Mouse (Mus musculus) spleen, adult 18-20 months (tissue): ENCODE measurements around the gene Dhx32.
"Not testable (repeated sequence)": the region's sequence is repeated elsewhere in the genome, so short reads cannot be mapped to it uniquely, and the experiment has no call there.

Experiments
- DNase-seq, 2 experiments: peaks; one replicate each; pipeline ENCODE4 v3.0.0; 2022; ENCODE audit warnings: mixed read lengths in 2 of 2

The Dhx32 gene

GRCm38 (mm10) chr7:133724844-133725243 lies 57.7 kb downstream of the Dhx32 start:
- DNase-seq = no peak

GRCm38 (mm10) chr7:133720616-133721015 lies 61.9 kb downstream of the Dhx32 start:
- DNase-seq = no peak

- no peak for DNase-seq
Observed at GRCm38 (mm10) chr7:133718580-133718979, 63.9 kb downstream of the Dhx32 start.

- DNase-seq = no peak
Observed at GRCm38 (mm10) chr7:133715387-133715786, 67.1 kb downstream of the Dhx32 start.

GRCm38 (mm10) chr7:133707301-133707700 lies 75.2 kb downstream of the Dhx32 start:
- peak in 1 of 2 experiments; percentile 19 for DNase-seq

GRCm38 (mm10) chr7:133703906-133704305 lies 78.6 kb downstream of the Dhx32 start:
- no peak for DNase-seq

GRCm38 (mm10) chr7:133702333-133702732 lies 80.2 kb downstream of the Dhx32 start:
- DNase-seq = no peak

- no peak for DNase-seq
Observed at GRCm38 (mm10) chr7:133701366-133701765, 81.2 kb downstream of the Dhx32 start.

- no peak for DNase-seq
Observed at GRCm38 (mm10) chr7:133699885-133700284, 82.6 kb downstream of the Dhx32 start.

GRCm38 (mm10) chr7:133698021-133698709 lies 84.4 kb downstream of the Dhx32 start:
- no peak for DNase-seq

GRCm38 (mm10) chr7:133685644-133686043 lies 96.9 kb downstream of the Dhx32 start:
- DNase-seq = not testable (repeated sequence)

GRCm38 (mm10) chr7:133684701-133685100 lies 97.8 kb downstream of the Dhx32 start:
- no peak for DNase-seq

GRCm38 (mm10) chr7:133684110-133684509 lies 98.4 kb downstream of the Dhx32 start:
- DNase-seq = no peak

GRCm38 (mm10) chr7:133683626-133684025 lies 98.9 kb downstream of the Dhx32 start:
- DNase-seq = no peak

GRCm38 (mm10) chr7:133679961-133680360 lies 102.6 kb downstream of the Dhx32 start, which contains the start of gene Mmp21:
TSS of gene Mmp21 (minus strand) at chr7:133680061.
- no peak for DNase-seq

GRCm38 (mm10) chr7:133679439-133679838 lies 103.1 kb downstream of the Dhx32 start:
- DNase-seq = no peak

GRCm38 (mm10) chr7:133678716-133679115 lies 103.8 kb downstream of the Dhx32 start:
- no peak for DNase-seq

GRCm38 (mm10) chr7:133676002-133676401 lies 106.5 kb downstream of the Dhx32 start:
- DNase-seq = no peak
